Mouse (Mus musculus) liver, embryonic 12.5 days (tissue): ENCODE data around the gene Cstf1. TPM values are rescaled to one million over a fixed set of nuclear protein-coding genes. Genes with fewer than 3 reads are reported as not detected.

Experiments
- polyA plus RNA-seq: library from polyadenylated mRNA; unstranded; fragments of >200 nt; fragmentation: Nextera tagmentation; extraction: Ambion mirVana; gene quantifications from 2 replicates; pipeline ENCODE4 v1.2.1, GENCODE M21; 2016

Cstf1 gene
- polyA plus RNA-seq, 1 experiment from 2014 or later = 42.0 TPM

Other genes starting within 250 kb of the Cstf1 start
- 0.05 and 0.12 TPM in 2 replicates for gene Mc3r, start 122.2 kb upstream of the Cstf1 start, polyA plus RNA-seq
- gene Fam210b, start 25.1 kb upstream of the Cstf1 start, polyA plus RNA-seq = 128 and 138 TPM in 2 replicates
- gene Aurka, start 146 bp upstream of the Cstf1 start, polyA plus RNA-seq = 173 and 177 TPM in 2 replicates
- gene Cass4, start 23.1 kb downstream of the Cstf1 start, polyA plus RNA-seq = 1.1 and 1.4 TPM in 2 replicates
- gene Rtf2, start 69.9 kb downstream of the Cstf1 start, polyA plus RNA-seq = 55.6 and 59.2 TPM in 2 replicates
- gene Gcnt7, start 87.9 kb downstream of the Cstf1 start, polyA plus RNA-seq = 0.98 and 1.1 TPM in 2 replicates
- 0.20 TPM in 1 of 2 replicates, not detected in the other for gene Fam209, start 101.8 kb downstream of the Cstf1 start, polyA plus RNA-seq
- gene Tfap2c, start 178.9 kb downstream of the Cstf1 start, polyA plus RNA-seq = not detected in 2 replicates